Mouse (Mus musculus) neural tube, embryonic 10.5 days (tissue): ENCODE data around the gene Wnk2.

Source experiments
- DNase-seq: peaks from one replicate; pipeline ENCODE4 v3.0.0-alpha.2; 2017; ENCODE audit warnings: low spot score; ENCODE audit errors: extremely low spot score

The Wnk2 gene

GRCm38 (mm10) chr13:49147858-49148226 lies at the start of gene Wnk2:
Gene Wnk2, minus strand, starts transcription at chr13:49148014.
- DNase-seq: peak; percentile 66

- DNase-seq: no peak
These were observed 49.0 kb upstream of the Wnk2 start for GRCm38 (mm10) chr13:49196766-49197165.

- DNase-seq: no peak
These were observed 48.4 kb upstream of the Wnk2 start for GRCm38 (mm10) chr13:49196211-49196610.

GRCm38 (mm10) chr13:49195651-49196050 lies 47.8 kb upstream of the Wnk2 start:
- no peak for DNase-seq

GRCm38 (mm10) chr13:49194811-49195210 lies 47.0 kb upstream of the Wnk2 start:
- DNase-seq: no peak

GRCm38 (mm10) chr13:49193650-49194049 lies 45.8 kb upstream of the Wnk2 start:
- DNase-seq: no peak

GRCm38 (mm10) chr13:49192156-49192855 lies 44.5 kb upstream of the Wnk2 start:
- no peak for DNase-seq

GRCm38 (mm10) chr13:49191673-49192035 lies 43.8 kb upstream of the Wnk2 start:
- DNase-seq: no peak

- no peak for DNase-seq
These were observed 43.3 kb upstream of the Wnk2 start for GRCm38 (mm10) chr13:49190876-49191672.

GRCm38 (mm10) chr13:49189970-49190870 lies 42.4 kb upstream of the Wnk2 start:
- no peak for DNase-seq

- DNase-seq: no peak
These were observed 41.1 kb upstream of the Wnk2 start for GRCm38 (mm10) chr13:49188966-49189360.

GRCm38 (mm10) chr13:49188219-49188965 lies 40.6 kb upstream of the Wnk2 start:
- DNase-seq: no peak

- DNase-seq: peak; percentile 81
These were observed 39.7 kb upstream of the Wnk2 start, which contains the start of gene Ninj1 for GRCm38 (mm10) chr13:49187288-49188218. Gene Ninj1, plus strand, starts transcription at chr13:49187485.

GRCm38 (mm10) chr13:49186798-49187287 lies 39.0 kb upstream of the Wnk2 start:
- DNase-seq: no peak

- DNase-seq: no peak
These were observed 35.8 kb upstream of the Wnk2 start for GRCm38 (mm10) chr13:49183646-49184045.

- DNase-seq: no peak
These were observed 35.3 kb upstream of the Wnk2 start for GRCm38 (mm10) chr13:49183161-49183560.

- DNase-seq: no peak
These were observed 33.7 kb upstream of the Wnk2 start for GRCm38 (mm10) chr13:49181411-49181984.

GRCm38 (mm10) chr13:49180691-49181090 lies 32.9 kb upstream of the Wnk2 start:
- DNase-seq: no peak

- no peak for DNase-seq
These were observed 32.5 kb upstream of the Wnk2 start for GRCm38 (mm10) chr13:49180274-49180673.
